Mouse (Mus musculus) MEL (cell line): ENCODE measurements around the gene Slc16a10. TPM values are rescaled to one million over a fixed set of nuclear protein-coding genes. Genes with fewer than 3 reads are reported as not detected.

Source experiments
- DNase-seq: peaks from one replicate; pipeline ENCODE4 v3.0.0; 2011; ENCODE audit warnings: low read depth, low spot score
- H3K27ac ChIP-seq: 2 replicates; pipeline ENCODE4 v1.5.1; 2012; ENCODE audit warnings: low read depth, mild to moderate bottlenecking, control low read depth, low read length, moderate library complexity; ENCODE audit not compliant: control insufficient read depth
- H3K27me3 ChIP-seq, 2 experiments: fragments of 150-350 bp in 1 of 2; sonication (generic) in 1 of 2; 2 replicates each; pipeline ENCODE4 v1.6.1; 2012; ENCODE audit warnings: low read length in 2 of 2, mild to moderate bottlenecking in 2 of 2, improper control_type of control experiment in 1 of 2, moderate library complexity in 1 of 2; ENCODE audit not compliant: insufficient read depth in 2 of 2, control insufficient read depth in 1 of 2
- H3K36me3 ChIP-seq, 2 experiments: 2 replicates each; pipeline ENCODE4 v1.6.1; 2012 to 2014; ENCODE audit warnings: low read length in 2 of 2, improper control_type of control experiment in 1 of 2, inconsistent platforms in 1 of 2, mild to moderate bottlenecking in 1 of 2; ENCODE audit not compliant: insufficient read depth in 2 of 2, control insufficient read depth in 1 of 2
- H3K4me1 ChIP-seq, 2 experiments: fragments of 150-350 bp in 1 of 2; sonication (generic) in 1 of 2; 2 replicates each; pipeline ENCODE4 v1.6.1; 2012; ENCODE audit warnings: low read length in 2 of 2, improper control_type of control experiment in 1 of 2, mild to moderate bottlenecking in 1 of 2; ENCODE audit not compliant: insufficient read depth in 2 of 2, control insufficient read depth in 1 of 2
- H3K4me3 ChIP-seq, 2 experiments: fragments of 150-350 bp in 1 of 2; sonication (generic) in 1 of 2; 2 replicates each; pipeline ENCODE4 v1.5.1; 2012; ENCODE audit warnings: low read depth in 2 of 2, low read length in 2 of 2, mild to moderate bottlenecking in 2 of 2, moderate library complexity in 2 of 2, control low read depth in 1 of 2, improper control_type of control experiment in 1 of 2; ENCODE audit not compliant: control insufficient read depth in 1 of 2, insufficient read depth in 1 of 2
- H3K79me2 ChIP-seq: 2 replicates; pipeline ENCODE4 v1.6.1; 2012; ENCODE audit warnings: mild to moderate bottlenecking, low read length, moderate library complexity; ENCODE audit not compliant: control insufficient read depth, poor library complexity, insufficient read depth
- H3K9ac ChIP-seq: 2 replicates; pipeline ENCODE4 v1.6.1; 2012; ENCODE audit warnings: low read depth, mild to moderate bottlenecking, control low read depth, low read length, moderate library complexity; ENCODE audit not compliant: control insufficient read depth, poor library complexity, severe bottlenecking
- H3K9me3 ChIP-seq: fragments of 150-350 bp; sonication (generic); replicated peaks from 2 replicates; pipeline ENCODE4 v1.6.1; 2012; ENCODE audit warnings: mild to moderate bottlenecking, low read length, improper control_type of control experiment, moderate library complexity; ENCODE audit not compliant: insufficient read depth
- CHD2 ChIP-seq: IDR thresholded peaks from 2 replicates; pipeline ENCODE4 v1.6.1; 2011; ENCODE audit warnings: low read length, improper control_type of control experiment
- CTCF ChIP-seq, 3 experiments: IDR thresholded peaks in 2 of 3; conservative IDR thresholded peaks in 1 of 3; 2 replicates each; pipeline ENCODE4 v1.5.1; 2011 to 2012; ENCODE audit warnings: low read length in 3 of 3, low read depth in 2 of 3, mild to moderate bottlenecking in 2 of 3, improper control_type of control experiment in 1 of 3, inconsistent platforms in 1 of 3, mixed read lengths in 1 of 3, moderate library complexity in 1 of 3; ENCODE audit not compliant: control insufficient read depth in 1 of 3, insufficient read depth in 1 of 3, poor library complexity in 1 of 3, severe bottlenecking in 1 of 3
- E2F4 ChIP-seq: IDR thresholded peaks from 2 replicates; pipeline ENCODE4 v1.6.1; 2011; ENCODE audit warnings: low read depth, low read length, improper control_type of control experiment, borderline replicate concordance
- HCFC1 ChIP-seq: IDR thresholded peaks from 2 replicates; pipeline ENCODE4 v1.6.1; 2012; ENCODE audit warnings: low read depth, mild to moderate bottlenecking, inconsistent platforms, low read length, improper control_type of control experiment, moderate library complexity
- JUND ChIP-seq: IDR thresholded peaks from 2 replicates; pipeline ENCODE4 v1.6.1; 2011; ENCODE audit warnings: low read depth, mild to moderate bottlenecking, improper control_type of control experiment, low read length
- MAFK ChIP-seq: IDR thresholded peaks from 2 replicates; pipeline ENCODE4 v1.6.1; 2011; ENCODE audit warnings: low read depth, mild to moderate bottlenecking, low read length, improper control_type of control experiment, borderline replicate concordance
- MAX ChIP-seq: IDR thresholded peaks from 2 replicates; pipeline ENCODE4 v1.6.1; 2011; ENCODE audit warnings: low read length, improper control_type of control experiment
- MAZ ChIP-seq: IDR thresholded peaks from 2 replicates; pipeline ENCODE4 v1.6.1; 2012; ENCODE audit warnings: low read depth, mild to moderate bottlenecking, inconsistent platforms, low read length, improper control_type of control experiment
- MEF2A ChIP-seq: IDR thresholded peaks from 2 replicates; pipeline ENCODE4 v1.6.1; 2014; ENCODE audit warnings: low read depth, mild to moderate bottlenecking, inconsistent platforms, low read length, improper control_type of control experiment; ENCODE audit not compliant: poor library complexity, insufficient replicate concordance, severe bottlenecking; ENCODE audit errors: extremely low read depth
- MYC ChIP-seq: IDR thresholded peaks from 2 replicates; pipeline ENCODE4 v1.6.1; 2011; ENCODE audit warnings: low read depth, mild to moderate bottlenecking, low read length, improper control_type of control experiment, moderate library complexity
- NRF1 ChIP-seq: IDR thresholded peaks from 2 replicates; pipeline ENCODE4 v1.6.1; 2014; ENCODE audit warnings: low read depth, mild to moderate bottlenecking, inconsistent platforms, low read length, improper control_type of control experiment, moderate library complexity; ENCODE audit not compliant: poor library complexity, insufficient read depth, severe bottlenecking
- POLR2A ChIP-seq, 2 experiments: IDR thresholded peaks; 2 replicates each; pipeline ENCODE4 v1.6.1; 2011 to 2012; ENCODE audit warnings: low read length in 2 of 2, mild to moderate bottlenecking in 2 of 2, control low read depth in 1 of 2, improper control_type of control experiment in 1 of 2, low read depth in 1 of 2, moderate library complexity in 1 of 2; ENCODE audit not compliant: control insufficient read depth in 1 of 2, insufficient read depth in 1 of 2, poor library complexity in 1 of 2
- POLR2AphosphoS2 ChIP-seq: IDR thresholded peaks from 2 replicates; pipeline ENCODE4 v1.6.1; 2011; ENCODE audit warnings: low read length, improper control_type of control experiment
- POLR2AphosphoS5 ChIP-seq: IDR thresholded peaks from 2 replicates; pipeline ENCODE4 v1.6.1; 2012; ENCODE audit warnings: low read depth, borderline replicate concordance, mild to moderate bottlenecking, inconsistent platforms, low read length, moderate library complexity, mixed read lengths
- RAD21 ChIP-seq: IDR thresholded peaks from 2 replicates; pipeline ENCODE4 v1.6.1; 2011; ENCODE audit warnings: mild to moderate bottlenecking, low read depth, low read length, improper control_type of control experiment
- RCOR1 ChIP-seq: IDR thresholded peaks from 2 replicates; pipeline ENCODE4 v1.6.1; 2012; ENCODE audit warnings: low read depth, mild to moderate bottlenecking, inconsistent platforms, low read length, improper control_type of control experiment
- SIN3A ChIP-seq: IDR thresholded peaks from 2 replicates; pipeline ENCODE4 v1.6.1; 2012; ENCODE audit warnings: low read length, improper control_type of control experiment, inconsistent platforms
- SMC3 ChIP-seq: IDR thresholded peaks from 2 replicates; pipeline ENCODE4 v1.6.1; 2011; ENCODE audit warnings: low read depth, low read length, improper control_type of control experiment
- TBP ChIP-seq: IDR thresholded peaks from 2 replicates; pipeline ENCODE4 v1.8.0; 2011; ENCODE audit warnings: low read depth, low read length, improper control_type of control experiment
- TCF12 ChIP-seq: IDR thresholded peaks from 2 replicates; pipeline ENCODE4 v1.6.1; 2014; ENCODE audit warnings: low read depth, mild to moderate bottlenecking, inconsistent platforms, low read length, improper control_type of control experiment, moderate library complexity
- ZC3H11A ChIP-seq: IDR thresholded peaks from 2 replicates; pipeline ENCODE4 v1.6.1; 2012; ENCODE audit warnings: low read depth, mild to moderate bottlenecking, inconsistent platforms, low read length, improper control_type of control experiment
- ZKSCAN1 ChIP-seq: IDR thresholded peaks from 2 replicates; pipeline ENCODE4 v1.6.1; 2012; ENCODE audit warnings: low read depth, mild to moderate bottlenecking, inconsistent platforms, low read length, improper control_type of control experiment, moderate library complexity
- ZNF384 ChIP-seq: IDR thresholded peaks from 2 replicates; pipeline ENCODE4 v1.6.1; 2012; ENCODE audit warnings: low read depth, mild to moderate bottlenecking, inconsistent platforms, low read length, improper control_type of control experiment
- polyA plus RNA-seq, 2 experiments: library from polyadenylated mRNA; stranded (reverse) in 1 of 2; unstranded in 1 of 2; fragments of >175 nt in 1 of 2; fragments of >200 nt in 1 of 2; gene quantifications; 2 replicates each; pipeline versions ENCODE4 v1.2.1 to v1.2.4; 2012; ENCODE audit warnings: low replicate concordance in 2 of 2, low read depth in 1 of 2; ENCODE audit not compliant: insufficient read length in 2 of 2, insufficient read depth in 1 of 2, missing spikeins in 1 of 2
- total RNA-seq: library from RNA; depleted of rRNA; stranded (reverse); fragments of 300-350 nt; gene quantifications from 2 replicates; pipeline ENCODE4 v1.2.3, GENCODE M21; 2012

Gene Slc16a10
- total and polyA plus RNA-seq, 3 experiments: 13.2 to 17.9 TPM; not detected in 1

GRCm38 (mm10) chr10:40053896-40054295 lies 88.2 kb downstream of the Slc16a10 start:
- DNase-seq: no peak
- Histone ChIP-seq H3K36me3 (no peaks in the 10 kb centered on the region; a peak in 1 of 4 replicates), H3K27ac (no peak overlapping the region), H3K27me3 (no peaks in the 10 kb centered on the region), H3K9me3 (no peaks in the 10 kb centered on the region), H3K9ac (no peak overlapping the region), H3K79me2 (no peaks in the 10 kb centered on the region), H3K4me1 (no peaks in the 10 kb centered on the region), H3K4me3 (no peak overlapping the region)
- TF ChIP-seq TCF12: no peak
- TF ChIP-seq POLR2AphosphoS2: no peak
- no peak for TF ChIP-seq MAZ
- no peak for TF ChIP-seq ZKSCAN1
- no peak for TF ChIP-seq POLR2A (IDR thresholded peaks at IDR 0.05; ENCODE audit: control insufficient read depth in 1 of 2, insufficient read depth in 1 of 2, low read depth in 1 of 2, low read length in 2 of 2, poor library complexity in 1 of 2)
- TF ChIP-seq TBP: no peak
- TF ChIP-seq RCOR1: no peak
- no peak for TF ChIP-seq HCFC1

- Histone ChIP-seq H3K9me3 (no peaks in the 10 kb centered on the region), H3K9ac (no peak overlapping the region), H3K27ac (no peak overlapping the region), H3K79me2 (no peaks in the 10 kb centered on the region), H3K36me3 (no peaks in the 10 kb centered on the region; a peak in 1 of 4 replicates), H3K4me1 (no peaks in the 10 kb centered on the region), H3K4me3 (no peak overlapping the region), H3K27me3 (no peaks in the 10 kb centered on the region)
- no peak for TF ChIP-seq E2F4
- no peak for TF ChIP-seq ZKSCAN1
- no peak for TF ChIP-seq MYC
- TF ChIP-seq NRF1: no peak
- peak; percentile 93 for TF ChIP-seq ZC3H11A
- 0 out of 2 replicates have a peak, but pooled peaks have one; percentile 42 for TF ChIP-seq MAFK
- TF ChIP-seq MEF2A: no peak
- peak; percentile 88 for TF ChIP-seq SMC3
- TF ChIP-seq SIN3A: no peak
- no peak for TF ChIP-seq CHD2
- peak; percentile 90 for TF ChIP-seq RAD21
- TF ChIP-seq POLR2AphosphoS5: no peak
- no peak for TF ChIP-seq MAX
- no peak for TF ChIP-seq JUND
- TF ChIP-seq ZNF384: no peak
- TF ChIP-seq CTCF (IDR thresholded peaks at IDR 0.05 in 2 of 3, conservative IDR thresholded peaks at IDR 0.05 in 1 of 3; ENCODE audit: control insufficient read depth in 1 of 3, insufficient read depth in 1 of 3, low read depth in 2 of 3, low read length in 3 of 3, poor library complexity in 1 of 3, severe bottlenecking in 1 of 3): peak in 2 of 3 experiments; percentile 39 to 88; a peak in 3 of 6 replicates
- peak; percentile 56 for DNase-seq
Measured at GRCm38 (mm10) chr10:40053257-40053895, 88.7 kb downstream of the Slc16a10 start.
